Mouse (Mus musculus): ENCODE results near the gene Dlgap1. TPM values are rescaled to one million over a fixed set of nuclear protein-coding genes. Genes with fewer than 3 reads are reported as not detected.

Dlgap1 gene
- total and polyA plus RNA-seq, 2 experiments from 2014 or later = 0.20 to 0.76 TPM

DNA sequence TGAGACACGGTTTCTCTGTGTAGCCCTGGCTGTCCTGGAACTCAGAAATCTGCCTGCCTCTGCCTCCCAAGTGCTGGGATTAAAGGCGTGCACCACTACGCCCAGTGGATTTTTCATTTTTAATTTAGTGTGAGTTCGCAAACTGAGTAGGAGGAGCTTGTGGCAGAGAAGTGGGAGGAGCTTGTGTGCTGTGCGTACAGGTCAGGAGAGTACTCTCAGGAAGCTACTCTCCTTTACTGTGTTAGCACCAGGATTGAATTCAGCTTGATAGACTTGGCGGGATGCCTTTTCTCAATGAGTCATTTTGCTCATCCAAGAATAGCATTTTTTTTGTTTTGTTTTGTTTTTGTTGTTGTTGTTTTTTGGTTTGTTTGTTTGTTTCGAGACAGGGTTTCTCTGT lies 793.1 kb downstream of the Dlgap1 start:
- Histone ChIP-seq H3K36me3 (replicated peaks; ENCODE audit: control insufficient read depth, insufficient read depth, low read length) (no peaks in the 10 kb centered on the region), H3K4me3 (ENCODE audit: low read depth, low read length) (no peak overlapping the region), H3K4me2 (ENCODE audit: low read depth, low read length) (no peak overlapping the region), H3K9ac (replicated peaks; ENCODE audit: low read depth, low read length) (no peak overlapping the region), H3K27ac (ENCODE audit: low read depth) (no peak overlapping the region), H3K27me3 (ENCODE audit: control insufficient read depth, insufficient read depth, low read length) (no peaks in the 10 kb centered on the region), H3K9me3 (replicated peaks; ENCODE audit: control insufficient read depth, low read length) (no peaks in the 10 kb centered on the region), H3K4me1 (ENCODE audit: control insufficient read depth, insufficient read depth) (no peaks in the 10 kb centered on the region)
- no peak for DNase-seq (ENCODE audit: low spot score)
- TF ChIP-seq CTCF (IDR thresholded peaks at IDR 0.05; ENCODE audit: low read depth) = no peak
- TF ChIP-seq EP300 (IDR thresholded peaks at IDR 0.05; ENCODE audit: low read depth) = no peak
- 84% methylated on average over 7 of the region's 7 CpGs for WGBS
- ATAC-seq (ENCODE audit: insufficient read depth, low read depth) = no peak

DNA sequence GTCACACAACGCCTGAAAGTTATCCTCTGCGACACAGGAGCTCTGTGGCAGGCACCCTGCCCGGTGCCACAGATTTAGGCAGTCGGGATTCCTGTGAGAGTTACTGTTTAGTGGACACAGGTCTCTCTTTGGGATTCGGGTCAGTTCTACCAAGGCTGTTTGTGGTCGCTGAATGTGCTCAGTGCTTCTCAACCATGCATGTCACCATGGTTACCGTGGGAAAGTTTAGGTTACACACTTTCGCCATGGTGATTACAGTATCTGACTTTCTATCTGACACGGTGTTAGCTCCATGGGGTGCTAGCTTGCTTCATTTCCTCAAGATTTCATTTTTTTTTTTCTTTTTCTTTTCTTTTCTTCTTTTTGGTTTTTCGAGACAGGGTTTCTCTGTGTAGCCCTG lies 793.8 kb downstream of the Dlgap1 start:
- DNase-seq (ENCODE audit: low spot score) = no peak
- Histone ChIP-seq H3K9ac (replicated peaks; ENCODE audit: low read depth, low read length) (no peak overlapping the region), H3K4me3 (ENCODE audit: low read depth, low read length) (no peak overlapping the region), H3K36me3 (replicated peaks; ENCODE audit: control insufficient read depth, insufficient read depth, low read length) (no peaks in the 10 kb centered on the region), H3K4me1 (ENCODE audit: control insufficient read depth, insufficient read depth) (no peaks in the 10 kb centered on the region), H3K27me3 (ENCODE audit: control insufficient read depth, insufficient read depth, low read length) (no peaks in the 10 kb centered on the region), H3K4me2 (ENCODE audit: low read depth, low read length) (no peak overlapping the region), H3K27ac (ENCODE audit: low read depth) (no peak overlapping the region), H3K9me3 (replicated peaks; ENCODE audit: control insufficient read depth, low read length) (no peaks in the 10 kb centered on the region)
- WGBS = 85% methylated on average over 10 of the region's 10 CpGs
- TF ChIP-seq CTCF (IDR thresholded peaks at IDR 0.05; ENCODE audit: low read depth) (no peak), EP300 (IDR thresholded peaks at IDR 0.05; ENCODE audit: low read depth) (no peak)
- no peak for ATAC-seq (ENCODE audit: insufficient read depth, low read depth)

- Histone ChIP-seq H3K4me2 (ENCODE audit: low read depth, low read length) (no peak overlapping the region), H3K9me3 (replicated peaks; ENCODE audit: control insufficient read depth, low read length) (no peaks in the 10 kb centered on the region), H3K4me1 (ENCODE audit: control insufficient read depth, insufficient read depth) (no peaks in the 10 kb centered on the region), H3K9ac (replicated peaks; ENCODE audit: low read depth, low read length) (no peak overlapping the region), H3K4me3 (ENCODE audit: low read depth, low read length) (no peak overlapping the region), H3K27ac (ENCODE audit: low read depth) (no peak overlapping the region), H3K27me3 (ENCODE audit: control insufficient read depth, insufficient read depth, low read length) (no peaks in the 10 kb centered on the region), H3K36me3 (replicated peaks; ENCODE audit: control insufficient read depth, insufficient read depth, low read length) (no peaks in the 10 kb centered on the region)
- 94% methylated on average over 9 of the region's 9 CpGs for WGBS
- no peak for TF ChIP-seq CTCF (IDR thresholded peaks at IDR 0.05; ENCODE audit: low read depth)
- TF ChIP-seq EP300 (IDR thresholded peaks at IDR 0.05; ENCODE audit: low read depth) = no peak
- no peak for ATAC-seq (ENCODE audit: insufficient read depth, low read depth)
- DNase-seq (ENCODE audit: low spot score) = no peak
Observed at GRCm38 (mm10) chr17:70765337-70765736, 796.5 kb downstream of the Dlgap1 start.

DNA sequence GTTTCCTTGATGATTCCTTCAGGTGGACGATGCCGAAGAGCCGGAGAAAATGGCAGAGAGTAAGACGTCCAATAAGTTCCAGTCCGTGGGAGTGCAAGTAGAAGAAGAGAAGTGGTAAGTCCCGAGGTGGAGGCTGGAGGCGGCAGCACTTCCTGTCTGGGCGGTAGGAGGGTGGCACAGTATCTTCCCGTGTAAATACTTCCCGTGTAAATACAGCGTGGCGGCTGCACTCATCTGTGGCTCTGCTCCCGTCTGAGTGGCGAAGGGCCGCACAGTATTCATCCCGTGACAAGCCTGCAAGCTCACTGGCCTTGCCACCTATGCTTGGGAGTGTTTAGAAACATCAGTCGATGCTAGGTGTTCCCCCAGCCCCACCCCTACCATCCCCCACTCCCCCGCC lies 797.1 kb downstream of the Dlgap1 start:
- no peaks in the 10 kb centered on the region for H3K4me1 ChIP-seq (ENCODE audit: control insufficient read depth, insufficient read depth)
- no peaks in the 10 kb centered on the region for H3K9me3 ChIP-seq (replicated peaks; ENCODE audit: control insufficient read depth, low read length)
- no peak for TF ChIP-seq EP300 (IDR thresholded peaks at IDR 0.05; ENCODE audit: low read depth)
- H3K27me3 ChIP-seq (ENCODE audit: control insufficient read depth, insufficient read depth, low read length) = no peaks in the 10 kb centered on the region
- ATAC-seq (ENCODE audit: insufficient read depth, low read depth) (no peak), DNase-seq (ENCODE audit: low spot score) (no peak)
- H3K4me3 ChIP-seq (ENCODE audit: low read depth, low read length) = no peak overlapping the region
- no peak overlapping the region for H3K27ac ChIP-seq (ENCODE audit: low read depth)
- no peak overlapping the region for H3K9ac ChIP-seq (replicated peaks; ENCODE audit: low read depth, low read length)
- WGBS = 73% methylated on average over 18 of the region's 18 CpGs
- H3K36me3 ChIP-seq (replicated peaks; ENCODE audit: control insufficient read depth, insufficient read depth, low read length) = no peaks in the 10 kb centered on the region
- H3K4me2 ChIP-seq (ENCODE audit: low read depth, low read length) = no peak overlapping the region

GRCm38 (mm10) chr17:70772120-70772899 lies 803.4 kb downstream of the Dlgap1 start:
- H3K27me3 ChIP-seq (ENCODE audit: control insufficient read depth, insufficient read depth, low read length) = no peaks in the 10 kb centered on the region
- H3K4me2 ChIP-seq (ENCODE audit: low read depth, low read length) = no peak overlapping the region
- no peaks in the 10 kb centered on the region for H3K4me1 ChIP-seq (ENCODE audit: control insufficient read depth, insufficient read depth)
- WGBS = 14% methylated on average over 10 of the region's 10 CpGs
- H3K9ac ChIP-seq (replicated peaks; ENCODE audit: low read depth, low read length) = no peak overlapping the region
- H3K36me3 ChIP-seq (replicated peaks; ENCODE audit: control insufficient read depth, insufficient read depth, low read length) = no peaks in the 10 kb centered on the region
- H3K9me3 ChIP-seq (replicated peaks; ENCODE audit: control insufficient read depth, low read length) = no peaks in the 10 kb centered on the region
- ATAC-seq (ENCODE audit: insufficient read depth, low read depth) (no peak), DNase-seq (ENCODE audit: low spot score) (no peak)
- TF ChIP-seq CTCF (IDR thresholded peaks at IDR 0.05; ENCODE audit: low read depth) (no peak), EP300 (IDR thresholded peaks at IDR 0.05; ENCODE audit: low read depth) (no peak)
- H3K27ac ChIP-seq (ENCODE audit: low read depth) = no peak overlapping the region
- H3K4me3 ChIP-seq (ENCODE audit: low read depth, low read length) = no peak overlapping the region

- DNase-seq (ENCODE audit: low spot score) (no peak), ATAC-seq (ENCODE audit: insufficient read depth, low read depth) (no peak)
- TF ChIP-seq EP300 (IDR thresholded peaks at IDR 0.05; ENCODE audit: low read depth) = no peak
- TF ChIP-seq CTCF (IDR thresholded peaks at IDR 0.05; ENCODE audit: low read depth) = no peak
- Histone ChIP-seq H3K4me2 (ENCODE audit: low read depth, low read length) (no peak overlapping the region), H3K4me1 (ENCODE audit: control insufficient read depth, insufficient read depth) (no peaks in the 10 kb centered on the region), H3K4me3 (ENCODE audit: low read depth, low read length) (no peak overlapping the region), H3K36me3 (replicated peaks; ENCODE audit: control insufficient read depth, insufficient read depth, low read length) (no peaks in the 10 kb centered on the region), H3K9ac (replicated peaks; ENCODE audit: low read depth, low read length) (no peak overlapping the region), H3K9me3 (replicated peaks; ENCODE audit: control insufficient read depth, low read length) (no peaks in the 10 kb centered on the region), H3K27ac (ENCODE audit: low read depth) (no peak overlapping the region), H3K27me3 (ENCODE audit: control insufficient read depth, insufficient read depth, low read length) (no peaks in the 10 kb centered on the region)
- WGBS = 51% methylated on average over 7 of the region's 7 CpGs
Observed at GRCm38 (mm10) chr17:70779770-70780169, 810.9 kb downstream of the Dlgap1 start.
